Mouse (Mus musculus) lung, postnatal 36 days (tissue): ENCODE results near the gene Mfsd14a.
"Not testable (repeated sequence)": the region's sequence is repeated elsewhere in the genome, so short reads cannot be mapped to it uniquely, and the experiment has no call there.

Experiments
- DNase-seq: peaks from one replicate; pipeline ENCODE4 v3.0.0; 2022; ENCODE audit warnings: mixed read lengths

Gene Mfsd14a

GRCm38 (mm10) chr3:116662463-116662863 lies at the start of gene Mfsd14a:
Mfsd14a (minus strand) TSS chr3:116662677.
- DNase-seq, result peak; percentile 99

- peak; percentile 69 for DNase-seq
These were observed 49.4 kb upstream of the Mfsd14a start for GRCm38 (mm10) chr3:116711624-116712435.

- DNase-seq, result no peak
These were observed 48.5 kb upstream of the Mfsd14a start for GRCm38 (mm10) chr3:116710941-116711340.

GRCm38 (mm10) chr3:116705637-116706204 lies 43.2 kb upstream of the Mfsd14a start:
- DNase-seq, result no peak

- DNase-seq, result no peak
These were observed 41.4 kb upstream of the Mfsd14a start for GRCm38 (mm10) chr3:116703835-116704234.

GRCm38 (mm10) chr3:116702647-116703272 lies 40.3 kb upstream of the Mfsd14a start:
- DNase-seq, result no peak

GRCm38 (mm10) chr3:116701601-116702000 lies 39.1 kb upstream of the Mfsd14a start:
- DNase-seq, result no peak

- peak; percentile 14 for DNase-seq
These were observed 36.3 kb upstream of the Mfsd14a start for GRCm38 (mm10) chr3:116698786-116699185.

GRCm38 (mm10) chr3:116695666-116695985 lies 33.1 kb upstream of the Mfsd14a start:
- DNase-seq, result no peak

- DNase-seq, result no peak
These were observed 32.6 kb upstream of the Mfsd14a start for GRCm38 (mm10) chr3:116694955-116695665.

GRCm38 (mm10) chr3:116694312-116694711 lies 31.8 kb upstream of the Mfsd14a start:
- no peak for DNase-seq

- DNase-seq, result no peak
These were observed 18.7 kb upstream of the Mfsd14a start, which contains the start of gene Gm43191 for GRCm38 (mm10) chr3:116681160-116681559. Gm43191 (minus strand) TSS chr3:116681260.

GRCm38 (mm10) chr3:116664281-116664680 lies 1.8 kb upstream of the Mfsd14a start:
- DNase-seq, result not testable (repeated sequence)

- DNase-seq, result no peak
These were observed 535 bp downstream of the Mfsd14a start for GRCm38 (mm10) chr3:116661870-116662414.

GRCm38 (mm10) chr3:116661288-116661869 lies 1.1 kb downstream of the Mfsd14a start:
- no peak for DNase-seq

- DNase-seq, result no peak
These were observed 2.5 kb downstream of the Mfsd14a start for GRCm38 (mm10) chr3:116659856-116660430.

- no peak for DNase-seq
These were observed 3.4 kb downstream of the Mfsd14a start for GRCm38 (mm10) chr3:116658928-116659565.

GRCm38 (mm10) chr3:116656184-116656965 lies 6.1 kb downstream of the Mfsd14a start:
- DNase-seq, result no peak

GRCm38 (mm10) chr3:116654051-116654450 lies 8.4 kb downstream of the Mfsd14a start:
- not testable (repeated sequence) for DNase-seq

- DNase-seq, result no peak
These were observed 9.1 kb downstream of the Mfsd14a start for GRCm38 (mm10) chr3:116653278-116653945.
